Mouse (Mus musculus) erythroblast, adult 5-6 weeks (primary cell): Measurements from ENCODE around the gene 4930415O20Rik. TPM values are rescaled to one million over a fixed set of nuclear protein-coding genes. Genes with fewer than 3 reads are reported as not detected.

Experiments used
- ATAC-seq: replicated peaks from 2 replicates; pipeline ENCODE4 v1.8.0; 2016; ENCODE audit warnings: moderate number of reproducible peaks, mild to moderate bottlenecking, moderate TSS enrichment, inconsistent platforms; ENCODE audit not compliant: poor library complexity, low FRiP score, severe bottlenecking
- total RNA-seq, 2 experiments: library from RNA; stranded (forward) in 1 of 2; stranded (reverse) in 1 of 2; fragments of 150-400 nt in 1 of 2; fragments of 200-764, 138-1000 nt in 1 of 2; gene quantifications; 2 replicates each; pipeline versions ENCODE4 v1.2.3 to v1.2.4; 2015 to 2017; ENCODE audit warnings: low replicate concordance in 2 of 2

Gene 4930415O20Rik
- total RNA-seq, 2 experiments from 2014 or later = not detected

DNA sequence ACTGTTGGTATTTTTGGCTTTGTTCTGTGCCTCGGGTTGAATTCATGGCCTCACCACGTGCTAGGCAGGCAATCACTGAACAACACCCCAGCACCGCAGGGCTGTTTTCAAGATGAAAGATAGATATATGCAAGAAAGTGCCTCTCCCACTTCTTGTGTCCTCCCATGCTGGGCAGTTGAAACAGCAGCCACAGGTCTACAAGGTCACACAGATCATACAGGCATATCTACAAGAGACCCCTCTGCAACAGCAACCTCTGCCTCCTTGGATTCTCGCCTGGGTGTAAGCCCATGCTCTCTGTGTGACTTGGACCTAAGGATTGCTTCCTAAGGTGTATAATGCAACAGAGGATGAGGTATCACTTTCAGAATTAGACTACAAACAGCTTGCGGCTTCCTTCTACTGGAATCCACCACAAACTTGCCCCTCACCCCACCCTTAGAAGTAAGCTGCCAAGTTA lies 52.6 kb downstream of the 4930415O20Rik start:
- no peak for ATAC-seq

DNA sequence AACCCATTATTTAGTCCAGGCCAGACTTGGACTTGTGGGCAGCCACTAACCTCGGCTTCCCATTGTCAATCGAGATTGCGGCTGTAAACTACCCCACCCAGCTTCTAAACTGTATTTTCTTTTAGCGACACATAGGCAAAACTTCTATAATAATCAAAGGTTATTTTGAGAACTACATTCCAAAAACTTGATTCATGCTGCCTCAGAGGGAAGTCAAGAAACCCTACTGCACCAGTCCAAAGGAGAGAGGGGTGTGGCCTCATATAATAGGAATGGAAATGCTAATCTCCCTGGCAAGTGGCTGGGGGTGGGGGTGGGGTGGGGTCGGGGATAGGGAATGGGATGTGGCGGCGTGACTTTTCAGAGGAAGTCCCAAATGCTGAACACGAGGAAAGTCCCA lies 55.3 kb downstream of the 4930415O20Rik start:
- no peak for ATAC-seq

DNA sequence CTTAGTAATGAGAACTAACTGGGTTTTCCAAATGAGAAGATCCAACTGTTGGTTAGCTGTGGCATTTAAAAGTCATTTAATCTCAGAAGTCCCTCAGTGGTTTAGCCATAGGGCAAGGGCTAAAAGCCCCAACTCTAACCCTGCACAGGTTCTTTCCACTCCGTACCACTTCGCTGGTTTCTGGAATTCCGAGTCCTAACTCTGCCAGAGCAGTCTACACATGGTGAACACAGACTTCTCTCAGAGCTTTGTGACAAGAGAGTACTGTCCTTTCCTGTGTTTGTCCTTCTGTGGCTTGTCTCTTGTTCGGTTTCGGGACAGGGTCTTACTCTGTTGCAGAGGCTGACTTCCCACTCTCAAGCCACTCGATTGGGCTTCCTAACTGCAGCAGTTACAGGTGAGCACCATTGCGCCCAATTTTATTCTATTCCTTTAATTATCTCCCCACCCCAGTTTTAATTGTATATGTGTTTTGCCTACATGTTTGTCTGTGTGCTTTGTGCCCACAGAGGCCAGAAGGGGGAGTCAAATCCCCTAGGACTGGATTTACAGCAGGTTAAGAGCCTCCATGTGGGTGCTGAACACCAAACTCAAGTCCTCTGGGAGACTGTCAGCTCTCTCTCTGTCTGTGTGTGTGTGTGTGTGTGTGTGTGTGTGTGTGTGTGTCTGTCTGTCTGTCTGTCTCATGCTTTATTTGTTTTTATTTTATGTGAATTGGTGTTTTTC lies 55.8 kb downstream of the 4930415O20Rik start:
- no peak for ATAC-seq

GRCm38 (mm10) chr15:98628589-98629254 lies 57.9 kb downstream of the 4930415O20Rik start:
- no peak for ATAC-seq

DNA sequence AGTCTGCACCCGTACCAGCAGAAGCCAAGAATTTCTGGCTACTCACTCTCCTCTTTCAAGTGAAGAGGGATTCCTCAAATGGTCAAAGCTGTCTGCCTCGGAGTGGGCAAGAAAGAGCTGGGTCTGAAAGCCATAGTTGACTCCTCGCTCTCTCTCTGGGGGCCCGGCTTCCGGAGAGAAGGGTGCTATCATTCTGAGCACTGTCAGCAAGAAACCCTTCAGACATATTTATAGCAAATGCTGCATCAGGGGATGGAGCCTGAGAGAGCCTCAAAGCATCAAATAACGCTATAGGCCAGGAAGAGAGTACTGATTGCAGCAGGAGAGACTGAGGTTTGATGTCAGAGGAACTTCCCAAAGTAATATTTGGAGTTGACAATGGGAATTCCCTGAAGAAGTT lies 58.7 kb downstream of the 4930415O20Rik start:
- ATAC-seq = no peak

- ATAC-seq = no peak
Measured at GRCm38 (mm10) chr15:98630540-98630939, 59.7 kb downstream of the 4930415O20Rik start, which contains the start of gene Cacnb3. Gene Cacnb3, plus strand, starts transcription at chr15:98630840.

GRCm38 (mm10) chr15:98631493-98631892 lies 60.7 kb downstream of the 4930415O20Rik start:
- ATAC-seq = peak; percentile 56

GRCm38 (mm10) chr15:98632107-98632744 lies 61.4 kb downstream of the 4930415O20Rik start:
- no peak for ATAC-seq

- ATAC-seq = no peak
Measured at GRCm38 (mm10) chr15:98632921-98633320, 62.1 kb downstream of the 4930415O20Rik start.

DNA sequence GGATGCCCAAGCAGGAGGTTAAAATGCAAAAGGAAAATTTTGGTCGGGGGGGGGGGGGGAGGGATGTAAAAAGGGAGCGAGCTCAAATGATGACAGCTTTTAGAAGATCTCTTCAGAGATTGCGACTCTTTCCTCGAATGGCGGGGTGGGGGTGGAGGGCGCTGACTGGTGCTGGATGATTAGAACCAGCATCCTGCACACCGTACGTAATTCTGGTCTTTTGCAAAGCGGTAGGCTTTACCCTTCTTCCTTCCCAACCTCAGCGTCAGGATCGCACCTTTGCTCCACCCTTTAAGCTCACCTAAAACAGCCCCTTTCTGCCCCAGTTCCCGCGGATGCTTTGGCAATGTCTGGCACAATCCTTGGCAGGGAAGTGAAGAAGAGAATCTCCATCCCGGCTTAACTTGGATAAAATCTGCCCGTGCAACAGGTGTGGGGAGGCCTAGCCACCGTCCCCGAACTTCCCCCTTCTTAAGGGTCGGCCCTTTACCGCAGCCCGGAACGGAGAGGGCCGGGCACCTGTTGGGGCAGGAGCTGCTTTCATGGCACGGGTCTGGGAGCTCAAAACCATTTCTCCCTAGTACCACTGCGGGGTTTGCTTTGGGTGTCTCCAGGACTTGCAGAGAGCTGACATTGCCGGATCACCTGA lies 63.1 kb downstream of the 4930415O20Rik start:
- no peak for ATAC-seq

DNA sequence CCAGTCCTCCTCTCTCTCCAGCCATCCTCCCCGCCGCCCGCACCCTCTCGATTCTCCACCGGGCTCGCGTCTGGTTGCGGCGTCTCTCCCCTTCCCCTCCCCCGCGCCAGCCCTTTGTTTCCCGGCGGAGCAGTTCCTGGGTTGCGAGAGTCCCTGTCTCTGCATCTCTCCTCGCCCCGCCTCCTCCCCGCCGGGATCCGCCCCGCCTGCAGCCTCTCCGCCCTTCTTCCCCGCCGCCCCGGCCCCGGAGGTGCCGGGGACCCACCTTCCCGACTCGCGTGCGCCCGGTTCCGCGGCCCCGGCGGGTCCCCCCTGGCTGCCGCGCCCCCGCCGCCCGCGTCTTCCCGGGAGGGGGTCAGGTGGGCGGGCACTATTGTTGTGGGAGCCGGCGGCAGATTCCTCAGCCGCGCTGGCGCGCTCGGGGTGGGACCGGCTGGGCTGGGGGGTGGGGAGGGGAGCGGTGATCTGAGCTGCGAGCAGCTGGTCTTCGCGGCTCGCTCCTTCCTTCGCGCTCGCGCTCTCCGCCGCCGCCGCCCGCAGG lies 63.8 kb downstream of the 4930415O20Rik start:
- ATAC-seq = no peak

DNA sequence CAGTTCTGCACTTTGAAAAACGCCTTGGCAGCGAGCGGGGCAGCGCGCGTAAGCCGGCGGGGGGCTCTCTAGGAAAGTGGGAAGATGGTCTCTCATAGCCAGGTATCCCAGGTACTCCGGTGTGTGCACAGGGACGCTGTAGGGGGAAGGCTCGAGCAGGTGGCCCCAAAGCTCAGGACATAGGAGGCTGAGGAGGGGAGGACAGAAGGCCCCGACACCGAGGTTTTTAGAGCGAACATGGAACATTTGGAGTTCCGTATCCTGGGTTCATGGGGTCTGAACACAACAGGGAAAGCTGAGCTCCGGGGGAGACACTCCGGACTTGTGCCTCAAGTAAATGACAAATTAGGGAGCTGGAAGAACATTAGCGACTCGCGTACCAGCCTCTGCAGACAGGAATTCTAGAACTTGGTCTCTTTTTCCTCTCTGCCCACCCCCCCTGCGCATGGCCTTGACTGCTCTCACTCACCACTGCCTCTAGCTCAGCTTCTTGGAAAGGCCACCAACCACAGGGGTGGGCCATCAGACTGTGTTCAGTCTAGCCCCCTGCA lies 64.6 kb downstream of the 4930415O20Rik start:
- ATAC-seq = no peak

- ATAC-seq = no peak
Measured at GRCm38 (mm10) chr15:98636517-98636916, 65.7 kb downstream of the 4930415O20Rik start.

- no peak for ATAC-seq
Measured at GRCm38 (mm10) chr15:98637155-98637554, 66.4 kb downstream of the 4930415O20Rik start.

Other genes with a start within 250 kb of the 4930415O20Rik start
- gene Olfr284, start 230.0 kb upstream of the 4930415O20Rik start, total RNA-seq (2015; ENCODE audit: low replicate concordance) = not detected in 2 replicates
- not detected in 2 replicates for gene Olfr284, start 230.0 kb upstream of the 4930415O20Rik start, total RNA-seq (2017; ENCODE audit: low replicate concordance)
- not detected in 2 replicates for gene Olfr283, start 190.1 kb upstream of the 4930415O20Rik start, total RNA-seq (2015; ENCODE audit: low replicate concordance)
- gene Olfr283, start 190.1 kb upstream of the 4930415O20Rik start, total RNA-seq (2017; ENCODE audit: low replicate concordance) = not detected in 2 replicates
- not detected in 2 replicates for gene Olfr282, start 139.8 kb upstream of the 4930415O20Rik start, total RNA-seq (2015; ENCODE audit: low replicate concordance)
- gene Olfr282, start 139.8 kb upstream of the 4930415O20Rik start, total RNA-seq (2017; ENCODE audit: low replicate concordance) = not detected in 2 replicates
- not detected in 2 replicates for gene Olfr281, start 118.4 kb upstream of the 4930415O20Rik start, total RNA-seq (2015; ENCODE audit: low replicate concordance)
- gene Olfr281, start 118.4 kb upstream of the 4930415O20Rik start, total RNA-seq (2017; ENCODE audit: low replicate concordance) = not detected in 2 replicates
- gene OR5BS1P, start 101.1 kb upstream of the 4930415O20Rik start, total RNA-seq (2015; ENCODE audit: low replicate concordance) = not detected in 2 replicates
- not detected in 2 replicates for gene OR5BS1P, start 101.1 kb upstream of the 4930415O20Rik start, total RNA-seq (2017; ENCODE audit: low replicate concordance)
- not detected in 2 replicates for gene Lalba, start 88.3 kb upstream of the 4930415O20Rik start, total RNA-seq (2015; ENCODE audit: low replicate concordance)
- not detected in 2 replicates for gene Lalba, start 88.3 kb upstream of the 4930415O20Rik start, total RNA-seq (2017; ENCODE audit: low replicate concordance)
- not detected in 2 replicates for gene Olfr279, start 78.6 kb upstream of the 4930415O20Rik start, total RNA-seq (2015; ENCODE audit: low replicate concordance)
- 0.17 TPM in 1 of 2 replicates, not detected in the other for gene Olfr279, start 78.6 kb upstream of the 4930415O20Rik start, total RNA-seq (2017; ENCODE audit: low replicate concordance)
- gene Kansl2, start 36.7 kb upstream of the 4930415O20Rik start, total RNA-seq (2015; ENCODE audit: low replicate concordance) = 15.9 and 17.1 TPM in 2 replicates
- gene Kansl2, start 36.7 kb upstream of the 4930415O20Rik start, total RNA-seq (2017; ENCODE audit: low replicate concordance) = 4.9 and 11.4 TPM in 2 replicates
- gene Ccnt1, start 81 bp upstream of the 4930415O20Rik start, total RNA-seq (2015; ENCODE audit: low replicate concordance) = 23.8 and 41.1 TPM in 2 replicates
- gene Ccnt1, start 81 bp upstream of the 4930415O20Rik start, total RNA-seq (2017; ENCODE audit: low replicate concordance) = 37.2 and 38.3 TPM in 2 replicates
- gene Adcy6, start 39.1 kb downstream of the 4930415O20Rik start, total RNA-seq (2015; ENCODE audit: low replicate concordance) = 4.8 and 26.8 TPM in 2 replicates
- gene Adcy6, start 39.1 kb downstream of the 4930415O20Rik start, total RNA-seq (2017; ENCODE audit: low replicate concordance) = 33.2 and 42.9 TPM in 2 replicates
- gene Cacnb3, start 59.8 kb downstream of the 4930415O20Rik start, total RNA-seq (2015; ENCODE audit: low replicate concordance) = not detected in 2 replicates
- not detected in 2 replicates for gene Cacnb3, start 59.8 kb downstream of the 4930415O20Rik start, total RNA-seq (2017; ENCODE audit: low replicate concordance)
- gene Ddx23, start 91.9 kb downstream of the 4930415O20Rik start, total RNA-seq (2015; ENCODE audit: low replicate concordance) = 9.4 and 10.4 TPM in 2 replicates
- 32.3 and 40.2 TPM in 2 replicates for gene Ddx23, start 91.9 kb downstream of the 4930415O20Rik start, total RNA-seq (2017; ENCODE audit: low replicate concordance)
- 4.4 TPM in 1 of 2 replicates, not detected in the other for gene Rnd1, start 106.5 kb downstream of the 4930415O20Rik start, total RNA-seq (2015; ENCODE audit: low replicate concordance)
- gene Rnd1, start 106.5 kb downstream of the 4930415O20Rik start, total RNA-seq (2017; ENCODE audit: low replicate concordance) = 0.42 and 2.2 TPM in 2 replicates
- not detected in 2 replicates for gene Ccdc65, start 137.2 kb downstream of the 4930415O20Rik start, total RNA-seq (2015; ENCODE audit: low replicate concordance)
- not detected in 2 replicates for gene Ccdc65, start 137.2 kb downstream of the 4930415O20Rik start, total RNA-seq (2017; ENCODE audit: low replicate concordance)
- 1.2 TPM in 1 of 2 replicates, not detected in the other for gene Fkbp11, start 157.2 kb downstream of the 4930415O20Rik start, total RNA-seq (2015; ENCODE audit: low replicate concordance)
- gene Fkbp11, start 157.2 kb downstream of the 4930415O20Rik start, total RNA-seq (2017; ENCODE audit: low replicate concordance) = 0.84 and 1.0 TPM in 2 replicates
- 7.1 and 8.4 TPM in 2 replicates for gene Arf3, start 192.2 kb downstream of the 4930415O20Rik start, total RNA-seq (2015; ENCODE audit: low replicate concordance)
- gene Arf3, start 192.2 kb downstream of the 4930415O20Rik start, total RNA-seq (2017; ENCODE audit: low replicate concordance) = 4.6 and 8.1 TPM in 2 replicates
- 1.0 TPM in 1 of 2 replicates, not detected in the other for gene Wnt10b, start 207.1 kb downstream of the 4930415O20Rik start, total RNA-seq (2015; ENCODE audit: low replicate concordance)
- gene Wnt10b, start 207.1 kb downstream of the 4930415O20Rik start, total RNA-seq (2017; ENCODE audit: low replicate concordance) = not detected in 2 replicates
- not detected in 2 replicates for gene Wnt1, start 218.9 kb downstream of the 4930415O20Rik start, total RNA-seq (2015; ENCODE audit: low replicate concordance)
- gene Wnt1, start 218.9 kb downstream of the 4930415O20Rik start, total RNA-seq (2017; ENCODE audit: low replicate concordance) = not detected in 2 replicates
- gene Ddn, start 238.5 kb downstream of the 4930415O20Rik start, total RNA-seq (2015; ENCODE audit: low replicate concordance) = not detected in 2 replicates
- not detected in 2 replicates for gene Ddn, start 238.5 kb downstream of the 4930415O20Rik start, total RNA-seq (2017; ENCODE audit: low replicate concordance)